ENCODE assay signal across 29 mouse cellular contexts in genomic region chr14:89826731-89827130, GRCm38 (mm10).
DNase-seq lines count a peak whose midpoint lies in the region; ATAC-seq and TF ChIP-seq lines count a peak whose summit lies in the region.
"Had no signal": no experiment of that assay in that cellular context is flagged by ENCODE, and none has a peak within 500 bp of the region (broad histone marks: within the 10 kb centered on the region; RNA-seq: fewer than 3 reads in every experiment).

No protein-coding gene starts in this region.

- no peak for TF ChIP-seq POLR2A in MEL (IDR thresholded peaks at IDR 0.05; ENCODE audit: control insufficient read depth in 1 of 2, insufficient read depth in 1 of 2, low read depth in 1 of 2, low read length in 2 of 2, poor library complexity in 1 of 2)

- TF ChIP-seq EP300 in lung, postnatal 0 days (IDR thresholded peaks at IDR 0.05): no peak
- TF ChIP-seq EP300 in MEL (IDR thresholded peaks at IDR 0.05; ENCODE audit: low read depth in 1 of 2, low read length in 2 of 2): no peak

- 86% methylated on average over 1 of the region's 1 CpGs for WGBS in hindbrain, postnatal 0 days
- WGBS in hindbrain, embryonic 10.5 days: 82% methylated on average over 1 of the region's 1 CpGs
- 27% methylated on average over 1 of the region's 1 CpGs for WGBS in lung, postnatal 0 days

- no peak for TF ChIP-seq CTCF in hindbrain, postnatal 0 days (IDR thresholded peaks at IDR 0.05; ENCODE audit: low read depth)
- TF ChIP-seq CTCF in lung, postnatal 0 days (IDR thresholded peaks at IDR 0.05): no peak
- no peak for TF ChIP-seq CTCF in MEL (IDR thresholded peaks at IDR 0.05 in 2 of 3, conservative IDR thresholded peaks at IDR 0.05 in 1 of 3; ENCODE audit: control insufficient read depth in 1 of 3, insufficient read depth in 1 of 3, low read depth in 2 of 3, low read length in 3 of 3, poor library complexity in 1 of 3, severe bottlenecking in 1 of 3)

- no peak overlapping the region for H3K27ac ChIP-seq in hindbrain, postnatal 0 days
- no peak overlapping the region for H3K27ac ChIP-seq in hindbrain, embryonic 10.5 days
- no peak overlapping the region for H3K27ac ChIP-seq in lung, postnatal 0 days (ENCODE audit: low read length)
- no peak overlapping the region for H3K27ac ChIP-seq in MEL (ENCODE audit: control insufficient read depth, low read depth, low read length)
- H3K27ac ChIP-seq: embryonic facial prominence, embryonic 12.5 days; hindbrain, embryonic 14.5 days; intestine, embryonic 15.5 days; limb, embryonic 12.5 days; liver, embryonic 14.5 days; midbrain, embryonic 13.5 days; neural tube, embryonic 13.5 days had no signal

- 0 out of 2 replicates have a peak overlapping the region, but pooled peaks have one; percentile 7 for H3K4me2 ChIP-seq in hindbrain, postnatal 0 days (ENCODE audit: low read depth, low read length)
- H3K4me2 ChIP-seq in lung, postnatal 0 days (replicated peaks; ENCODE audit: low read depth, low read length): peak overlapping the region; percentile 30
- H3K4me2 ChIP-seq: embryonic facial prominence, embryonic 12.5 days; heart, embryonic 12.5 days; hindbrain, embryonic 14.5 days; intestine, embryonic 15.5 days; limb, embryonic 12.5 days; midbrain, embryonic 13.5 days; neural tube, embryonic 13.5 days had no signal

- no peaks in the 10 kb centered on the region for H3K4me1 ChIP-seq in hindbrain, postnatal 0 days (ENCODE audit: insufficient read depth, low read length)
- 0 out of 2 replicates have a peak, but pooled peaks cover 7% of the 10 kb centered on the region for H3K4me1 ChIP-seq in hindbrain, embryonic 10.5 days (replicated peaks)
- no peaks in the 10 kb centered on the region for H3K4me1 ChIP-seq in lung, postnatal 0 days (ENCODE audit: insufficient read depth, low read depth, low read length)
- no peaks in the 10 kb centered on the region for H3K4me1 ChIP-seq in MEL (ENCODE audit: control insufficient read depth in 1 of 2, insufficient read depth in 2 of 2, low read length in 2 of 2)
- H3K4me1 ChIP-seq: heart, embryonic 12.5 days; intestine, embryonic 15.5 days; limb, embryonic 12.5 days had no signal

- H3K9me3 ChIP-seq in hindbrain, postnatal 0 days (ENCODE audit: low read length): no peaks in the 10 kb centered on the region
- H3K9me3 ChIP-seq in hindbrain, embryonic 10.5 days: no peaks in the 10 kb centered on the region
- H3K9me3 ChIP-seq in lung, postnatal 0 days (ENCODE audit: low read length): no peaks in the 10 kb centered on the region
- no peaks in the 10 kb centered on the region for H3K9me3 ChIP-seq in MEL (replicated peaks; ENCODE audit: insufficient read depth, low read length)
- H3K9me3 ChIP-seq: embryonic facial prominence, embryonic 12.5 days; heart, embryonic 12.5 days; intestine, embryonic 15.5 days; limb, embryonic 12.5 days; midbrain, embryonic 13.5 days; neural tube, embryonic 13.5 days had no signal

- DNase-seq in hindbrain, postnatal 0 days (ENCODE audit: low spot score): no peak
- no peak for DNase-seq in hindbrain, embryonic 10.5 days (ENCODE audit: low spot score)
- peak; percentile 32 for DNase-seq in lung, postnatal 0 days (ENCODE audit: low spot score)
- DNase-seq in lung, postnatal 36 days: no peak
- DNase-seq in MEL (ENCODE audit: low read depth, low spot score): peak; percentile 61
- DNase-seq in layer of hippocampus, postnatal 10 days (ENCODE audit: low spot score in 2 of 2): no peak
- no peak for DNase-seq in layer of hippocampus, postnatal 14 days (ENCODE audit: low spot score in 2 of 2)
- DNase-seq: adrenal gland, postnatal 14 days; B cell, adult 2 months; cerebellum, adult 2 months; cerebellum, postnatal 25 days; forebrain, postnatal 0 days; gastrocnemius, postnatal 25 days; heart, adult 18-20 months; layer of hippocampus, postnatal 36 days; right cerebral cortex, postnatal 25 days; spleen, adult 18-20 months; thymus, adult 18-20 months; thymus, postnatal 36 days had no signal

- no peaks in the 10 kb centered on the region for H3K36me3 ChIP-seq in hindbrain, postnatal 0 days (ENCODE audit: insufficient read depth, low read length)
- H3K36me3 ChIP-seq in hindbrain, embryonic 10.5 days: no peaks in the 10 kb centered on the region
- no peaks in the 10 kb centered on the region for H3K36me3 ChIP-seq in lung, postnatal 0 days (ENCODE audit: insufficient read depth, low read length)
- H3K36me3 ChIP-seq in MEL (ENCODE audit: control insufficient read depth in 1 of 2, insufficient read depth in 2 of 2, low read length in 2 of 2): no peaks in the 10 kb centered on the region
- H3K36me3 ChIP-seq: embryonic facial prominence, embryonic 12.5 days; heart, embryonic 12.5 days; intestine, embryonic 15.5 days; limb, embryonic 12.5 days; midbrain, embryonic 13.5 days; neural tube, embryonic 13.5 days had no signal

- TF ChIP-seq RAD21 in MEL (IDR thresholded peaks at IDR 0.05; ENCODE audit: low read depth, low read length): no peak

- H3K27me3 ChIP-seq in hindbrain, postnatal 0 days (ENCODE audit: insufficient read depth, low read length): no peaks in the 10 kb centered on the region
- no peaks in the 10 kb centered on the region for H3K27me3 ChIP-seq in hindbrain, embryonic 10.5 days (ENCODE audit: insufficient read depth, poor library complexity, severe bottlenecking)
- no peaks in the 10 kb centered on the region for H3K27me3 ChIP-seq in lung, postnatal 0 days (replicated peaks; ENCODE audit: insufficient read depth, low read length)
- H3K27me3 ChIP-seq in MEL (ENCODE audit: control insufficient read depth in 1 of 2, insufficient read depth in 2 of 2, low read length in 2 of 2): no peaks in the 10 kb centered on the region
- H3K27me3 ChIP-seq: embryonic facial prominence, embryonic 12.5 days; heart, embryonic 12.5 days; intestine, embryonic 15.5 days; limb, embryonic 12.5 days; midbrain, embryonic 13.5 days; neural tube, embryonic 13.5 days; Patski had no signal

- no peaks in the 10 kb centered on the region for H3K79me2 ChIP-seq in MEL (ENCODE audit: control insufficient read depth, insufficient read depth, low read length, poor library complexity)

- ATAC-seq in hindbrain, postnatal 0 days: no peak
- no peak for ATAC-seq in lung, postnatal 0 days
- ATAC-seq in inflammation-experienced regulatory T-cells, adult 6 months: peak; percentile 74
- ATAC-seq: forebrain, postnatal 0 days; intestine, embryonic 15.5 days; midbrain, embryonic 13.5 days; Patski had no signal

- no peak overlapping the region for H3K4me3 ChIP-seq in hindbrain, postnatal 0 days (ENCODE audit: low read length)
- H3K4me3 ChIP-seq in hindbrain, embryonic 10.5 days: no peak overlapping the region
- no peak overlapping the region for H3K4me3 ChIP-seq in lung, postnatal 0 days (ENCODE audit: low read depth, low read length)
- peak overlapping the region in 1 of 2 experiments; percentile 91; a peak in 2 of 4 replicates for H3K4me3 ChIP-seq in MEL (ENCODE audit: control insufficient read depth in 1 of 2, insufficient read depth in 1 of 2, low read depth in 2 of 2, low read length in 2 of 2)
- H3K4me3 ChIP-seq: embryonic facial prominence, embryonic 12.5 days; heart, embryonic 12.5 days; intestine, embryonic 15.5 days; limb, embryonic 12.5 days; midbrain, embryonic 13.5 days; neural tube, embryonic 13.5 days had no signal

- H3K9ac ChIP-seq in hindbrain, postnatal 0 days (replicated peaks; ENCODE audit: low read length): no peak overlapping the region
- no peak overlapping the region for H3K9ac ChIP-seq in lung, postnatal 0 days (replicated peaks; ENCODE audit: low read depth)
- H3K9ac ChIP-seq in MEL (ENCODE audit: control insufficient read depth, low read depth, low read length, poor library complexity, severe bottlenecking): peak overlapping the region; percentile 55
- H3K9ac ChIP-seq: embryonic facial prominence, embryonic 12.5 days; forebrain, postnatal 0 days; heart, embryonic 12.5 days; hindbrain, embryonic 14.5 days; intestine, embryonic 15.5 days; limb, embryonic 12.5 days; liver, embryonic 14.5 days; midbrain, embryonic 13.5 days; neural tube, embryonic 13.5 days had no signal

TF ChIP-seq in MEL, 35 proteins besides CTCF, POLR2A, EP300 and RAD21:
- TF ChIP-seq HCFC1 (IDR thresholded peaks at IDR 0.05; ENCODE audit: low read depth, low read length) (0 out of 2 replicates have a peak, but pooled peaks have one; percentile 23), GABPA (IDR thresholded peaks at IDR 0.05; ENCODE audit: low read depth, low read length) (no peak), MYB (IDR thresholded peaks at IDR 0.05; ENCODE audit: low read depth, low read length) (no peak), SIN3A (IDR thresholded peaks at IDR 0.05; ENCODE audit: low read length) (0 out of 2 replicates have a peak, but pooled peaks have one; percentile 34), ELF1 (IDR thresholded peaks at IDR 0.05; ENCODE audit: low read depth, low read length) (peak; percentile 64; the same call in 1 of the 2 replicates)

Comparison
In these comparisons a context has a peak if more than half of its experiments do, and no peak if none do; other contexts are left out.
1. DNase-seq: peak in lung, postnatal 0 days (single experiment) and MEL (single experiment); none in hindbrain, postnatal 0 days (single experiment), hindbrain, embryonic 10.5 days (single experiment), lung, postnatal 36 days (single experiment), layer of hippocampus, postnatal 10 days (0 of 2) and layer of hippocampus, postnatal 14 days (0 of 2).